Mouse (Mus musculus) heart, embryonic 16.5 days (tissue): Measurements from ENCODE around the gene Spaca4. TPM values are rescaled to one million over a fixed set of nuclear protein-coding genes. Genes with fewer than 3 reads are reported as not detected.

Experiments used
- ATAC-seq: fragments of 200-750 bp; cut with Nextera tagmentation; replicated peaks from 2 replicates; pipeline ENCODE4 v1.8.0; 2017; ENCODE audit warnings: moderate number of reproducible peaks; ENCODE audit not compliant: insufficient read depth, low FRiP score; ENCODE audit errors: extremely low read depth
- H3K27ac ChIP-seq: fragments of 300-500 bp; sonication (generic); 2 replicates; pipeline ENCODE4 v1.5.1; 2014; ENCODE audit warnings: mild to moderate bottlenecking, low read length, control low read depth, moderate library complexity
- H3K27me3 ChIP-seq: fragments of 300-500 bp; sonication (generic); 2 replicates; pipeline ENCODE4 v1.6.1; 2014; ENCODE audit warnings: low read length, mixed read lengths; ENCODE audit not compliant: control insufficient read depth, insufficient read depth
- H3K36me3 ChIP-seq: fragments of 300-500 bp; sonication (generic); 2 replicates; pipeline ENCODE4 v1.6.1; 2014; ENCODE audit not compliant: control insufficient read depth, insufficient read depth
- H3K4me1 ChIP-seq: fragments of 300-500 bp; sonication (generic); 2 replicates; pipeline ENCODE4 v1.6.1; 2014; ENCODE audit warnings: low read length, mixed read lengths; ENCODE audit not compliant: control insufficient read depth, insufficient read depth
- H3K4me2 ChIP-seq: fragments of 300-500 bp; sonication (generic); 2 replicates; pipeline ENCODE4 v1.6.1; 2014; ENCODE audit warnings: low read depth, mild to moderate bottlenecking, control low read depth, low read length
- H3K4me3 ChIP-seq: fragments of 300-500 bp; sonication (generic); 2 replicates; pipeline ENCODE4 v1.5.1; 2014; ENCODE audit warnings: mild to moderate bottlenecking, control low read depth, low read length
- H3K9ac ChIP-seq: fragments of 300-500 bp; sonication (generic); 2 replicates; pipeline ENCODE4 v1.6.1; 2014; ENCODE audit warnings: low read length, control low read depth
- H3K9me3 ChIP-seq: fragments of 300-500 bp; sonication (generic); replicated peaks from 2 replicates; pipeline ENCODE4 v1.6.1; 2016; ENCODE audit warnings: low read length; ENCODE audit not compliant: control insufficient read depth
- WGBS: fragments of 180-500 bp; shearing (Covaris S2); extraction: QIAGEN DNeasy Blood & Tissue Kit; methylation state at CpG from one replicate; pipeline ENCODE4 v1.1.7; 2014; 5-methylcytosine and 5-hydroxymethylcytosine counted together
- polyA plus RNA-seq: library from polyadenylated mRNA; unstranded; fragments of >200 nt; fragmentation: Nextera tagmentation; extraction: Ambion mirVana; gene quantifications from 2 replicates; pipeline ENCODE4 v1.2.1, GENCODE M21; 2015

Gene Spaca4
- polyA plus RNA-seq, 1 experiment from 2014 or later = not detected

- ATAC-seq = no peak
- H3K9ac ChIP-seq = peak overlapping the region; percentile 91
- no peaks in the 10 kb centered on the region for H3K9me3 ChIP-seq
- H3K36me3 ChIP-seq = peaks cover 1% of the 10 kb centered on the region
- peak overlapping the region; percentile 76 for H3K4me3 ChIP-seq
- peaks cover 41% of the 10 kb centered on the region for H3K4me1 ChIP-seq
- H3K27me3 ChIP-seq = peaks cover 2% of the 10 kb centered on the region
- WGBS = under 1% methylated on average over 21 of the region's 21 CpGs
- H3K27ac ChIP-seq = peak overlapping the region; percentile 95
- peak overlapping the region; percentile 99 for H3K4me2 ChIP-seq
Observed at GRCm38 (mm10) chr7:45705443-45705864, 20.2 kb downstream of the Spaca4 start.

GRCm38 (mm10) chr7:45704730-45705442 is 20.7 kb downstream of the Spaca4 start, which contains the start of gene Dbp:
Gene Dbp, plus strand, starts transcription at chr7:45705088.
- WGBS = under 1% methylated on average over 36 of the region's 36 CpGs
- peak within 1 kb of the TSS; percentile 95 for H3K27ac ChIP-seq
- H3K4me1 ChIP-seq = peaks cover 47% of the 10 kb centered on the region
- peak within 1 kb of the TSS; percentile 91 for H3K9ac ChIP-seq
- H3K4me2 ChIP-seq = peak within 1 kb of the TSS; percentile 99
- H3K36me3 ChIP-seq = no peaks in the 10 kb centered on the region; the same call in 1 of the 2 replicates
- H3K27me3 ChIP-seq = peaks cover 6% of the 10 kb centered on the region
- ATAC-seq = peak; percentile 85
- no peaks in the 10 kb centered on the region for H3K9me3 ChIP-seq
- H3K4me3 ChIP-seq = peak within 1 kb of the TSS; percentile 76

GRCm38 (mm10) chr7:45704046-45704559 is 21.5 kb downstream of the Spaca4 start:
- Histone ChIP-seq H3K4me3 (peak overlapping the region; percentile 52), H3K9ac (peak overlapping the region; percentile 66), H3K36me3 (no peaks in the 10 kb centered on the region), H3K27ac (peak overlapping the region; percentile 91), H3K4me2 (peak overlapping the region; percentile 99), H3K4me1 (peaks cover 53% of the 10 kb centered on the region), H3K27me3 (peaks cover 14% of the 10 kb centered on the region), H3K9me3 (no peaks in the 10 kb centered on the region)
- peak; percentile 42 for ATAC-seq
- under 1% methylated on average over 13 of the region's 13 CpGs for WGBS

GRCm38 (mm10) chr7:45703521-45704033 is 22.0 kb downstream of the Spaca4 start:
- H3K4me3 ChIP-seq = peak overlapping the region; percentile 52
- peak overlapping the region; percentile 99 for H3K4me2 ChIP-seq
- WGBS = 44% methylated on average over 12 of the region's 12 CpGs
- no peaks in the 10 kb centered on the region for H3K9me3 ChIP-seq
- ATAC-seq = no peak
- H3K27ac ChIP-seq = peak overlapping the region; percentile 91
- H3K36me3 ChIP-seq = no peaks in the 10 kb centered on the region
- H3K27me3 ChIP-seq = peaks cover 19% of the 10 kb centered on the region
- peak overlapping the region; percentile 66 for H3K9ac ChIP-seq
- peaks cover 51% of the 10 kb centered on the region for H3K4me1 ChIP-seq

- no peaks in the 10 kb centered on the region for H3K9me3 ChIP-seq
- 85% methylated on average over 17 of the region's 17 CpGs for WGBS
- no peaks in the 10 kb centered on the region for H3K36me3 ChIP-seq
- H3K9ac ChIP-seq = no peak overlapping the region
- no peak for ATAC-seq
- peaks cover 23% of the 10 kb centered on the region for H3K27me3 ChIP-seq
- peaks cover 45% of the 10 kb centered on the region for H3K4me1 ChIP-seq
- H3K4me2 ChIP-seq = 0 out of 2 replicates have a peak overlapping the region, but pooled peaks have one; percentile 99
- no peak overlapping the region for H3K27ac ChIP-seq
- no peak overlapping the region for H3K4me3 ChIP-seq
Observed at GRCm38 (mm10) chr7:45702809-45703520, 22.6 kb downstream of the Spaca4 start.

GRCm38 (mm10) chr7:45702316-45702715 is 23.3 kb downstream of the Spaca4 start:
- Histone ChIP-seq H3K4me3 (no peak overlapping the region), H3K9me3 (no peaks in the 10 kb centered on the region), H3K36me3 (no peaks in the 10 kb centered on the region), H3K9ac (no peak overlapping the region), H3K27ac (no peak overlapping the region), H3K4me2 (no peak overlapping the region), H3K27me3 (peaks cover 25% of the 10 kb centered on the region), H3K4me1 (peaks cover 39% of the 10 kb centered on the region)
- 86% methylated on average over 11 of the region's 11 CpGs for WGBS
- ATAC-seq = no peak

GRCm38 (mm10) chr7:45701607-45702006 is 24.0 kb downstream of the Spaca4 start:
- Histone ChIP-seq H3K4me3 (no peak overlapping the region), H3K4me2 (peak overlapping the region; percentile 76), H3K36me3 (no peaks in the 10 kb centered on the region), H3K27ac (no peak overlapping the region), H3K27me3 (peaks cover 25% of the 10 kb centered on the region), H3K4me1 (peaks cover 35% of the 10 kb centered on the region), H3K9me3 (no peaks in the 10 kb centered on the region), H3K9ac (no peak overlapping the region)
- no peak for ATAC-seq
- 86% methylated on average over 11 of the region's 11 CpGs for WGBS

GRCm38 (mm10) chr7:45701072-45701471 is 24.5 kb downstream of the Spaca4 start:
- H3K27ac ChIP-seq = peak overlapping the region; percentile 50; the same call in 1 of the 2 replicates

More at GRCm38 (mm10) chr7:45701072-45701471, 24.5 kb downstream of the Spaca4 start:
- no peak for ATAC-seq
- no peaks in the 10 kb centered on the region for H3K9me3 ChIP-seq
- peak overlapping the region; percentile 58 for H3K9ac ChIP-seq
- H3K4me1 ChIP-seq = peaks cover 31% of the 10 kb centered on the region
- H3K36me3 ChIP-seq = no peaks in the 10 kb centered on the region
- H3K27me3 ChIP-seq = peaks cover 25% of the 10 kb centered on the region
- H3K4me3 ChIP-seq = peak overlapping the region; percentile 37
- 27% methylated on average over 11 of the region's 11 CpGs for WGBS
- H3K4me2 ChIP-seq = peak overlapping the region; percentile 76
